Mouse (Mus musculus) lung, postnatal 0 days (tissue): ENCODE measurements at regions not wholly inside any gene's neighbourhood (a gene's known extent, or its start where the extent isn't known, plus 50 kb on each side); places are given as distances from the start of the nearest gene placed in this dataset.
"Not testable (repeated sequence)": the region's sequence is repeated elsewhere in the genome, so short reads cannot be mapped to it uniquely, and the experiment has no call there.

ENCODE experiments used
- CTCF ChIP-seq: IDR thresholded peaks from 2 replicates; pipeline ENCODE4 v1.5.1; 2016; ENCODE audit warnings: antibody characterized with exemption, mild to moderate bottlenecking
- EP300 ChIP-seq: IDR thresholded peaks from 2 replicates; pipeline ENCODE4 v1.6.1; 2016; ENCODE audit warnings: antibody characterized with exemption, mild to moderate bottlenecking, control low read depth

- not testable (repeated sequence) for TF ChIP-seq CTCF, EP300
These were observed 92.7 kb upstream of the Atg7 start for GRCm38 (mm10) chr6:114550096-114550669.
